Mouse (Mus musculus): Measurements from ENCODE around the gene Cenpb. TPM values are rescaled to one million over a fixed set of nuclear protein-coding genes. Genes with fewer than 3 reads are reported as not detected.

Gene Cenpb
- 10 to 100 TPM; 19.9 to 21.5 TPM for total RNA-seq (2023)

DNA sequence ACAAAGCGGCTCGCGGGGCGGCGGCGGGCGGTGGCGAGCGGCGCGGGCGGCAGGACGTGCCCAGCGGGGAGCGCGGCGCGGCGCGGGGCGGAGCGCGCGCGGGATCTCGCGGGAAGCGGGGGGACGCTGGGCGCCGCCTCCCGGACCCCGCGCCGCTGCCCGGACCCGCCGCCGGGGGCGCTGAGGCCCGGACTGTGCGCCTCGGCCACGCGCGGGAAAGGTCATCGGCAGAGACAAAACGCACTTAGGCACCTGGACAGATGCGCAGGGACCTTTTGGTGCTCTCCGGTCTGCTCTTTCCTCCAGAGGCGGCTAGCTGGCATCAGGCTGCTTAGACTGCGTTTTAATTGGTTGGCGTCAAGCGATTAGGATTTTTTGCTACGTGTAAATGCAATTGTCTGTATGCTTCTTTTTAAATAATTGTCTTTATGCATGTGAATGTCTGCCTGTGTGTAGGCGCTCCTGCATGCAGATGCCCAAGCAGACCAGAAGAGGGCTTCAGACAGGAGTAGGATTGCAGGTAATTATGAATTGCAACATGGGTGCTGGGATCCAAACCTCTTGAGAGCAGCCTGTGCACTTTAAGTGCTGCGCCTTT lies at the start of gene Cenpb:
Gene Cenpb, minus strand, starts transcription at position 78 of the 598 bp plus-strand sequence.

DNA sequence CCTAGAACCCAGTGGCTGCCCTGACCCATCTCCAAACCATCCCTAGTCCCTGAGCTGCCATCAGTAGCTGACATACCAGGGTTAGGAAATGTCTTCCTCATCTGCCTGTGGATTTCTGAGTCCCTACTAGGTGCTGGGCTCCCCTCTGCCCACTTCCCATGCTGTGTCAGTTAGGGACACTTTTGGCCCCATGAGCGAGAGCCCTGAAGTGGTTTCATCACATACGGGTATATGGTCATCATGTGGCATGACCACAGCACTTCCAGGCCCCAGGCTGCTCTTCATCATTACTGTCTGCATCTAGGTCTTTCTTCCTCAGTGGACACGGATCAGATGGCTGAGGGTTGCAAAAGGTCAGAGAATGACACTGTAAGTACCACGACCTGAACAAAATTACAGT lies 26.9 kb upstream of the Cenpb start, which contains the start of gene Ap5s1:
Gene Ap5s1, plus strand, starts transcription at position 301 of the 400 bp plus-strand sequence.

DNA sequence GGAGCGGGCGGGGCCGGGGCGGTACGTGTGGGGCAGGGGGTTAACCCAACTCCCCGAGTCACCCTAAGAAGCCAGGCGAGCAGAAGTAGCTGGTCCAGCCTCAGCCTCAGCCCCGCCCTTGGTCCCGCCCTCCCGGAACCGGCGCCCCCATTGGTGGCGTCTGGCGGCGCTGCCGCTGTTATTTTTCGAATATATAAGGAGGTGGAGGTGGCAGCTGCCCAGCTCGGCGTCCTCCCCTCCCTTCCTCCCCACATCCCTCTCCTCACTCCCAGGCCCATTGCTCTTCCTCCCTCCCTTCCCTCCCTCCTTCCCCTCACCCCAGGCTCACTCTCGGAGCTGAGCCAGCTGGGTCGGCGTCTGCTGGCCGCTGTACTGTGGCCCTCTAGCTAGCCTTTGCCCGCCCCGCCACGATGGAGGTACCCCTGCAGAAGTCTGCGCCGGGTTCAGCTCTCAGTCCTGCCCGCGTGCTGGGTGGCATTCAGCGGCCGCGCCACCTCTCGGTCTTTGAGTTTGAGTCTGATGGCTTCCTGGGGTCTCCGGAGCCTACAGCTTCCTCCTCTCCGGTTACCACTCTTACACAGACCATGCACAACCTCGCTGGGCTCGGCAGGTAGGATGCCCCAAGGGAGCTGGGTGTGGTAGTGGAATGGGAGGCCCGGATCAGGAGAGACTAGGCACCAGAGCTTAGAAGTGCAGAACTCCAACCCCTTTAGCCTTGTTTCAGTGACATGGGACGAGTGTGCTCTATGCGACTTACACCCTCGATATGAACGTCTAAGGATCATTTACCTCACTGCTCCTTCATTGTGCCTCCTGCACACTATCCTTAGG lies 7.1 kb upstream of the Cenpb start, which contains the start of the genes Cdc25b and Spef1:
Gene Cdc25b, plus strand, starts transcription at position 179 of the 831 bp plus-strand sequence.
Gene Spef1, minus strand, starts transcription at position 512 of the 831 bp plus-strand sequence.

DNA sequence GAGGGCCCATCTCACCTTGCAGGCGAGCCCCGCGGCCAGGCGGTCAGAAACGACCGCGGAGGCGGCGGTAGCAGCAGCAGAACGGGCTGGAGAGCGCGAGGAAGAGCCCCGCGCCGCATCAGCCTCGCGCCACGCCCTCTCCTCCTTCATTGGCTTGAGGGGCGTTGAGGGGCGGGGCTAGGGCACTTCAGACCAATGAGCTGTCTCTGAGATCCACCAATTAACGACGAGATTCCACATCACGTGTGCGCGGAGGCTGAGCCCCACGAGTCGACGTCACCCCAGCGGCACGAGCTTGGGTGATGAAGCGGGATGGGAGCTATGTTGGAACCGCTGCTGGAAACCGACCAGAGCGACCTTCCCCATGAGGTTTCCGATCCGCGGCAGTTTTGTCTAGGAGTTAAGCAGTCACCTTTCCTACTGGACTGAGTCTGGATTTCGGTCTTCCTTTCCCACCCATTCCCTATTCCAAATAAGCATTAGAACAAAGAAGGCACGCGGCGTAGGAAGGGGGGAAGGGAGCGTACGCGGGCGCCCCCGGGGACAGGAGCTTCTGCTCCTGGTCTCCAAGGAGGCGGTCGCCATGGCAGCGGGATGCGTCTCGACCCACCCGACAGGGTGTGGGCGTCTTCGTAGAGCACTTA lies 19.8 kb downstream of the Cenpb start, which contains the start of gene 1700037H04Rik:
Gene 1700037H04Rik, minus strand, starts transcription at position 144 of the 644 bp plus-strand sequence.

DNA sequence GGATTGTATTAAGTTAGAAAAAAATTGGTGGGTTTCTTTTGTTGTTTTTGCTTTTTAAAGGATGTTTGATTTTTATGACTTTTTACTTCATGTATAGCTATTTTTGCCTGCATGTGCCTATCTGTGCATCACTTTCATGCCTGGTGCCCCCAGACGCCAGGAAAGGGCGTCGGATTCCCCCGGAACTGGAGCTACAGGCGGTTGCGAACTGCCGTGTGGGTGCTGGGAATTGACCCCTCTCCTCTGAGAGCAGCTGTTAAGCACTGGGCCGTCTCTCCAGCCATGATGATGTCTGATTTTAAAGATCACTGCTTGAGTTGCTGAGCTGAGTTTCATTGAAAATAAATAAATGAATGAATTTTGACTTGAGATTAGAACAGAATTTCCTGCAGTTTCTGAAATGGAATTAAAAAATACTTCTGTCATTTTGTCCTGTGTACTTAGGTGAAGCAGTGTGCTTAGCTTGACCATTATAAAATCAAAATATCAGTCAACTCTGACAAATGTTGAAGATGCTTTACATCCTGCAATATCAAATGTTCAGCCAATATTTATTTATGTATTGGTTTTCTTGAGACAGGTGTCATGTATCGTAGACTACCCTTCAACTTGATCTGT lies 46.8 kb downstream of the Cenpb start, which contains the start of gene Gm11037:
Gene Gm11037, plus strand, starts transcription at position 568 of the 618 bp plus-strand sequence.

DNA sequence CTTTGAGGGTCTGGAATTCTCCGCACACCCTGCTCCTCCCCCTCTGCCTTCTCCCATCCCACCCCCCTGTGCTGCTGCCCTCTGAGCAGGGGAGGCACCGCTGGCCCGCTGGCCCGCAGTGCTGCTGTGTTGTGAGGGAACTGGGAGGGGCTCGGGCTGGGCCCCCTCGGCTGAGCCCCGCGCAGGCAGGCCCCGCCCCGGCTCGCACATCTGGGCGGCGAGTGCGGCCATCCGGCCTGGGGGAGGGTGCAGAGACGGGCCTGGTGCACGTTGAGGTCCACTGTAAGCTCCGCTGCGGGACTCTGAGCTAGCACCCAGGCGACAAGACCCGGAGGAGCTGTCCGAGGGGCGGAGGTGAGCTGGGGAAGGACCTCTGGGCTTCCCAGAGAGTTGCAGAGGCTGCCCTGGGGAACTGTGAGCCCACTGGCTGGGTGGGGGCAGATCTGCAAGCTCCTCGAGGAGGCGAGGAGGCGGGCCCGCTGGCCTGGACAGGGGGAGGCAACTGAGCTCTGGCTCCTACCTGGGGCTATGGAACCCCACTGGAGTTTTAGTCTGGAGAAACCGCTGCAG lies 52.6 kb downstream of the Cenpb start, which contains the start of gene Hspa12b:
Gene Hspa12b, plus strand, starts transcription at position 120 of the 570 bp plus-strand sequence.

Other genes with a start within 250 kb of the Cenpb start
- under 1 TPM in 1 of 2 experiments, not detected in 1; 0.53 TPM for gene Gfra4, start 137.0 kb downstream of the Cenpb start, total RNA-seq (2023)
- gene Adam33, start 116.3 kb downstream of the Cenpb start, total RNA-seq (2023): not detected
- under 1 TPM; 0.09 to 0.18 TPM for gene Siglec1, start 93.3 kb downstream of the Cenpb start, total RNA-seq (2023)
- not detected for gene Hspa12b, start 52.8 kb downstream of the Cenpb start, total RNA-seq (2023)
- not detected for gene Gm11037, start 46.6 kb downstream of the Cenpb start, total RNA-seq (2023)
- gene 1700037H04Rik, start 20.0 kb downstream of the Cenpb start, total RNA-seq (2023): 10 to 100 TPM; 23.4 to 23.8 TPM
- gene Cdc25b, start 6.9 kb upstream of the Cenpb start, total RNA-seq (2023): 10 to 100 TPM; 53.4 to 68.8 TPM
- 1 to 10 TPM; 2.5 to 2.6 TPM for gene Spef1, start 7.2 kb upstream of the Cenpb start, total RNA-seq (2023)
- gene Ap5s1, start 27.0 kb upstream of the Cenpb start, total RNA-seq (2023): 10 to 100 TPM in 1 of 2 experiments, 1 to 10 TPM in 1; 8.7 to 14.5 TPM
- gene Mavs, start 54.0 kb upstream of the Cenpb start, total RNA-seq (2023): 10 to 100 TPM; 16.4 to 19.4 TPM
- gene Pank2, start 82.4 kb upstream of the Cenpb start, total RNA-seq (2023): 10 to 100 TPM; 66.2 to 72.7 TPM
- 1 to 10 TPM; 2.4 to 2.7 TPM for gene Rnf24, start 172.8 kb upstream of the Cenpb start, total RNA-seq (2023)